Mouse (Mus musculus): ENCODE measurements around the gene Mlip. TPM values are rescaled to one million over a fixed set of nuclear protein-coding genes. Genes with fewer than 3 reads are reported as not detected.

Mlip gene
- 100 to 1,000 TPM in 1 of 2 experiments, 10 to 100 TPM in 1; 77.3 to 100 TPM for total RNA-seq (2021)
- long read RNA-seq, experiment 1, partial matches to known transcripts, result 8 of 82 reads
- long read RNA-seq, experiment 1, other reads (novel, unspliced or antisense), result 70 of 82 reads
- long read RNA-seq, experiment 2, partial matches to known transcripts, result 8 of 55 reads
- long read RNA-seq, experiment 2, other reads (novel, unspliced or antisense), result 43 of 55 reads

GRCm38 (mm10) chr9:77352432-77353175 lies at the start of gene Mlip:
TSS of gene Mlip (minus strand) at chr9:77352969.
- intact Hi-C loops (cut with DNase I), result no loop called here
- Histone ChIP-seq H3K4me3 (peak within 1 kb of the TSS; percentile 62), H3K27ac (peak within 1 kb of the TSS; percentile 85)
- no peak for TF ChIP-seq CTCF (IDR thresholded peaks at IDR 0.05)
- DNase-seq, result peak; percentile 73

GRCm38 (mm10) chr9:77399801-77400200 lies 47.0 kb upstream of the Mlip start:
- H3K27ac ChIP-seq, result no peak overlapping the region
- no peak for TF ChIP-seq CTCF (IDR thresholded peaks at IDR 0.05)
- no peak overlapping the region for H3K4me3 ChIP-seq
- no peak for DNase-seq
- intact Hi-C loops (cut with DNase I), result no loop called here

DNA sequence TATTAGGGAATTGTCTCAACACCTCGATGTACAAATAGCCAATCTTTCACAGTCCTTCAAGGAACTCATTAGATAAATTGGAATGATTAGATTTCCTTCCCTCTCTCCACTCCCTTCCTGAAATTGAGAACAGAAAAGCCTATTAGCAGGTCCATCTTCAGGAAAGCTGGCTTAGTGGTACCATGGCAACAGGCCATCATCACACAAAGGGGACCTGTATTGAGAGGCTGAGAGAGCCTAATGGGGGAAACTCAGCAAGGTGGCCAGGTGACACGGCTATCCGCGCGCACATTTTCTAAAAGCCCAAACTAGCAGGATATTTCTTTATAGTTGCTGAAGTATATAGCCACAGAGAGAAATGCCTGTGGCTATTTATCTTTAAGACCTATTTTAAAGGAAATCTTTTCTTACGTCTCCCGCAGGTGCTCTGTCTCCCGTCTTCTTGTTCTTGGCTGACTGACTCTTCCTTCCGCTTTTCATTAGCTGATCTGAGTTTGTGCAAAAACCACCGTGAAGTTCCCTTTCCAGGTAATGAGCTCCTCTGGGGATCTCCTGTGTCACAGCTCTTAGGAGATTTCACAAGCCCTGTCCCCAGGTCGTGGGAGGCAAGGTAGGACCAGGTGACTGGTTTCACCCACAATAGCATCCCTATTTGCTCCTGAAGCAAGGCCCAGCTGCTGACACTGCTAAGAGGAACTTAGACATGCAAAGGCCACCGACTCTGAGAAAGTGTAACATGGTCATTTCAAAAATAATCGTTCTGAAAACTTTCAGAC lies 46.3 kb upstream of the Mlip start:
- Histone ChIP-seq H3K27ac (no peak overlapping the region), H3K4me3 (no peak overlapping the region)
- no peak for TF ChIP-seq CTCF (IDR thresholded peaks at IDR 0.05)
- intact Hi-C loops (cut with DNase I), result no loop called here
- no peak for DNase-seq

DNA sequence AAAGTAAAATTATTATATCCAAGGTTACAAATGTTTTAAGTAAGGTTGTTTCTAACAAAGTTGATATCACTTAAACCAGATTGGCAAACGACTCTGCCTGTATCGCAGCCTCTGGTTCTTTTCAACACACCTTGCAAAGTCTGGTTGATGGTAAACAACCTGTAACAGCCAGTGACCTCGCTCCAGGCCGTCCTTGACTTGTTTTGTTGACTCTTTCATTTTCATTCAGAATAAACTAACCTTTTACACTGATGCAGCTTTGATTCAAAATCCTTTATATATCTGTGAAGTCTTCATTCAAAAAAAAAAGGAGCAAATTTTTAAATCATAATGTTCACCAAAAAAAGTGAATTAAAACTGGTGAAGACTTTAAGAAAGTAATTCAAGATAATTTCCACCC lies 44.3 kb upstream of the Mlip start:
- intact Hi-C loops (cut with DNase I), result no loop called here
- no peak for DNase-seq

DNA sequence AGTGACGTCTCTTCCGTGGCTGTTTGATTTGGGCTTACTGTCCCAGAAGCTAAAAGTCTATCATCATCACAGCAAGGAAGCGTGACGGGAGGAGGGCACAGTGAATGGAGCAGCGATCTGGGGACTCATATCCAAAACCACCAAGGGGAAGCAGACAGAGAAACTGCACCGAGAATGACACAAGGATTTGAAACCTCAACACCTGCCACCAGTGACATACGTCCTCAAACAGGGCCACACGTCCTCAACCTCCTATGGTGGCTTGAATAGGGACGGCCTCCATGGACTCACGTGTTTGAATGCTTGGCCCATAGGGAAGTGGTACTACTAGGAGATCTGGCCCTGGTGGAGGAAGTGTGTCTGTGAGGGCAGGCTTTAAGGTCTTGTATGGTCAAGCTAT lies 38.5 kb upstream of the Mlip start:
- intact Hi-C loops (cut with DNase I), result no loop called here
- H3K4me3 ChIP-seq, result no peak overlapping the region
- H3K27ac ChIP-seq, result no peak overlapping the region
- TF ChIP-seq CTCF (IDR thresholded peaks at IDR 0.05), result no peak
- DNase-seq, result no peak

More for the DNA sequence above, 44.3 kb upstream of the Mlip start:
- Histone ChIP-seq H3K4me3 (no peak overlapping the region), H3K27ac (no peak overlapping the region)
- TF ChIP-seq CTCF (IDR thresholded peaks at IDR 0.05), result no peak

- no peak for DNase-seq
- Histone ChIP-seq H3K4me3 (no peak overlapping the region), H3K27ac (no peak overlapping the region)
- no peak for TF ChIP-seq CTCF (IDR thresholded peaks at IDR 0.05)
- intact Hi-C loops (cut with DNase I), result no loop called here
These were observed 36.2 kb upstream of the Mlip start for GRCm38 (mm10) chr9:77388956-77389355.

DNA sequence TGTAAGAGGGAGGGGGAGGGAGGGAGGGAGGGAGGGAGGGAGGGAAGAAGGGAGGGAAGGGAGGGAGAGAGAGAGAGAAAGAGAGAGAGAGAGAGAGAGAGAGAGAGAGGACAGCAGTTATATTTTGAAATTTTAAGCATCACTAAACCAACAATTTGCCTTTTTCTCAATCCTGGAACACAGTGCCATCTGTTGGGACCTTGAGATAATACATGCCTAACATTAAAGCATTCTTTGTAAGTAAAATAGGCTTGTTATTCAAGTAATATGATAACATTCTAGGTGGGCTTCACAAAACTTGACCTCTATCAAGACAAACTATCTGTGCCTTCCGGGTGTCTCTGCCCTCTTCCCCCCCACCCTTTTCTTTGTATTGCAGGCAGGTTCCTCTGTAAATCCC lies 34.0 kb upstream of the Mlip start:
- Histone ChIP-seq H3K27ac (no peak overlapping the region), H3K4me3 (no peak overlapping the region)
- intact Hi-C loops (cut with DNase I), result loop anchor here (2.0 kb wide), 1 partner anchor 996 kb away; no protein-coding TSS in a partner anchor
- TF ChIP-seq CTCF (IDR thresholded peaks at IDR 0.05), result peak; percentile 55
- DNase-seq, result no peak

DNA sequence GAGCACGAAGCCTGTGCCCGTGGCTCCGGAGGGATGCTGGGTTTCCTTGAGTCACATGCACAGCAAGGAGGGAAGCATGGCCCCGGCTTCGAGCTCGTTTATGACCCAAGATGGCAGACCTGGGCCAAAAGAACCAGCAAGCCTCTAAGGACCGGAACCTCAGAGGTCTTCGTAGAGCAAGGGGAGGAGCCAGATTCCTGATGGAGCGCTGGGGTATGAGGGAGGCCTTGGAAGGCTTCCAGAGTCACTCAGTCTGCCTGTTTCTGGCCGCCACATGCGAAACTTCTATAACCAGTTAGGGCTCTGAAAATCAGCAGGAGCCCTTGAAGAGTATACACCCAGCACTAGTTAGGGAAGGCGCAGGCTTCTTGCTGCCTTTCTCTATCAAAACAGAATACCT lies 32.8 kb upstream of the Mlip start:
- Histone ChIP-seq H3K27ac (no peak overlapping the region), H3K4me3 (no peak overlapping the region)
- TF ChIP-seq CTCF (IDR thresholded peaks at IDR 0.05), result no peak
- intact Hi-C loops (cut with DNase I), result loop anchor here (2.0 kb wide), 1 partner anchor 995 kb away; no protein-coding TSS in a partner anchor
- no peak for DNase-seq

GRCm38 (mm10) chr9:77384651-77385050 lies 31.9 kb upstream of the Mlip start:
- no peak for TF ChIP-seq CTCF (IDR thresholded peaks at IDR 0.05)

GRCm38 (mm10) chr9:77383951-77384350 lies 31.2 kb upstream of the Mlip start:
- TF ChIP-seq CTCF (IDR thresholded peaks at IDR 0.05), result no peak
- no peak overlapping the region for H3K4me3 ChIP-seq
- intact Hi-C loops (cut with DNase I), result no loop called here
- DNase-seq, result no peak
- H3K27ac ChIP-seq, result no peak overlapping the region

More at GRCm38 (mm10) chr9:77384651-77385050, 31.9 kb upstream of the Mlip start:
- intact Hi-C loops (cut with DNase I), result no loop called here
- no peak overlapping the region for H3K4me3 ChIP-seq
- no peak overlapping the region for H3K27ac ChIP-seq
- no peak for DNase-seq

GRCm38 (mm10) chr9:77382514-77382913 lies 29.7 kb upstream of the Mlip start:
- H3K4me3 ChIP-seq, result no peak overlapping the region
- no peak overlapping the region for H3K27ac ChIP-seq
- intact Hi-C loops (cut with DNase I), result no loop called here
- no peak for TF ChIP-seq CTCF (IDR thresholded peaks at IDR 0.05)
- no peak for DNase-seq

DNA sequence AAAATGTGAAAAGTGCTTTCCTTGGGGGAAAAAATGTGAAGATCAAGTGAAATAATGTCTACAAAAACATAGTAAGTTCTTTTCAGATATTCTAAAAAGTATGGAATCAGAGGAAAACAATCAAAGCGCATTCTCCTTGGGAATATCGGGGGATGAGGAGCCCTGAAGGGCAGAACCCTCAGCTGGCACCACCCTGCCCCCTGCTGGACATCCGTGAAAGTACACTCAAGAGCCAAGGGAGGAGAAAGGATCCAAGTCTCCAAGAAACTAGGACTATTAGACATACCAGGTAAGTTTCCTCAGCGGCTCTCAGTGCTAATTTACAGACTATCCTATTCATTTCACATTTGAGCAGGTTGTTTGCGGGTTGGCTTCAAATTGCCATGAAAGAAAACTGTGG lies 28.8 kb upstream of the Mlip start:
- Histone ChIP-seq H3K4me3 (no peak overlapping the region), H3K27ac (no peak overlapping the region)
- intact Hi-C loops (cut with DNase I), result loop anchor here (2.0 kb wide), 1 partner anchor 391 kb away; no protein-coding TSS in a partner anchor
- TF ChIP-seq CTCF (IDR thresholded peaks at IDR 0.05), result peak; percentile 91
- DNase-seq, result peak; percentile 75

DNA sequence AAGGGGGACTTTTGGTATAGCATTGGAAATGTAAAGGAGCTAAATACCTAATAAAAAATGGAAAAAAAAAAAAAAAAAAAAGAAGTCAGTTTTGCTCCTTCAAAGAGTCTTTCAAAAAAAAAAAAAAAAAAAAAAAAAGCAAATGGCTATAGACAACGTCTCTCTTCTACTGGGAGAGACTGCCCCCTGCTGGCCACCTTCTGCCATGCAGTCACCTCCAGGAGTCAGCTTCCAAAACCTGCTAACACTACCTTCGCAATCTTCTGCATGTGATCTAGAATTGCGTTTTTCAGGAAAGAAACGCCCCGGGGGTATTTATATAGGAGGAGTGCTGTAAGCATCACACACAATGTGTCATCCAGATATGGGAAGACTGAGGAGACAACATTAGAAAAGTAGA lies 26.9 kb upstream of the Mlip start:
- Histone ChIP-seq H3K27ac (no peak overlapping the region), H3K4me3 (no peak overlapping the region)
- DNase-seq, result peak; percentile 74
- peak; percentile 62 for TF ChIP-seq CTCF (IDR thresholded peaks at IDR 0.05)
- intact Hi-C loops (cut with DNase I), result loop anchor here (2.0 to 10.0 kb wide), 2 partner anchors 215 to 389 kb away; no protein-coding TSS in a partner anchor

All from gastrocnemius, adult 2 months (tissue).